Comparison of ENCODE assay signal across 31 mouse cellular contexts in the genomic region with DNA sequence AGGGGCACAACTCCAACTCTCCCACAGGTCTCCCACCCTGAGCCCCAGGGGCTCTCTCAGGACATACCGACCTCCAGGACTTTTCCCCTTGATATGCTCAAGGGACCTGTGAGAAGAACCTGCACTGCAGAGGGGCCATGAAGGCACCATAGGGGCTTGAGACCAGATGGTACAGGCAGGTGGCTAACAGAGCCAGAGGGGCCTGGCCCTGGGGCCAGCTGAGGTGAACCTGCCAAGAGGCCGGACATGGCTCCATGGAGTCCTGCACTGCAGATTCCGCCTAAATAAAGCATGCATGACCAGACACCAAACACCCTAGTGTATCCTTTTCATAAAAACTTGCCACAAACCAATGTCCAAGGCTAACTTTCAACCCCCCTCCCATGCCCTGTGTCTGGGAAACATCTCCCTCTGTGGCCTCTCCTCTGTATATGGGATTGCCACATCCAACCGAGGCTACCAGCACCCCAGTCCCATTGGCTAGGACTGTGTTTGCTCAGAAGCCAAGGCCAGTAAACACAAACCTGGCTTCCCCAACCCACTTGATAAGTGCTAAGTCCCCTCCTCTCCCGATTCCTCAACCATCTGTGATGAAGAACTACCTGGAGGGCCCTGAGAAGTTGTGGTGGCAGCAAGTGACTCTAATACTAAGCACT. TPM values are rescaled to one million over a fixed set of nuclear protein-coding genes. Genes with fewer than 3 reads are reported as not detected.
DNase-seq lines count a peak whose midpoint lies in the region; ATAC-seq and TF ChIP-seq lines count a peak whose summit lies in the region.
"Had no signal": no experiment of that assay in that cellular context is flagged by ENCODE, and none has a peak within 500 bp of the region (broad histone marks: within the 10 kb centered on the region; RNA-seq: fewer than 3 reads in every experiment).

No protein-coding gene starts in this region.

- H3K27ac ChIP-seq in liver, adult 2 months (replicated peaks; ENCODE audit: insufficient read depth, low read depth, low read length), result no peak overlapping the region
- H3K27ac ChIP-seq in liver, embryonic 11.5 days (ENCODE audit: low read depth, low read length), result no peak overlapping the region; the same call in 1 of the 2 replicates
- H3K27ac ChIP-seq in liver, postnatal 0 days (ENCODE audit: low read depth), result no peak overlapping the region
- H3K27ac ChIP-seq: forebrain, embryonic 13.5 days; gastrocnemius, adult 2 months; hindbrain, embryonic 15.5 days; left cerebral cortex, adult 2 months; limb, embryonic 10.5 days; midbrain, embryonic 13.5 days had no signal

- no peak overlapping the region for H3K4me2 ChIP-seq in liver, embryonic 11.5 days
- H3K4me2 ChIP-seq in liver, postnatal 0 days (ENCODE audit: low read depth, low read length), result no peak overlapping the region
- H3K4me2 ChIP-seq: forebrain, embryonic 13.5 days; heart, embryonic 11.5 days; hindbrain, embryonic 15.5 days; midbrain, embryonic 13.5 days had no signal

- no peaks in the 10 kb centered on the region for H3K79me2 ChIP-seq in liver, adult 2 months (ENCODE audit: control insufficient read depth, insufficient read depth, low read length)

- no peaks in the 10 kb centered on the region for H3K27me3 ChIP-seq in liver, adult 2 months (ENCODE audit: control insufficient read depth, insufficient read depth, low read length)
- H3K27me3 ChIP-seq in liver, embryonic 11.5 days (replicated peaks; ENCODE audit: control insufficient read depth, insufficient read depth, low read length), result no peaks in the 10 kb centered on the region
- H3K27me3 ChIP-seq in liver, postnatal 0 days (ENCODE audit: insufficient read depth, low read length), result no peaks in the 10 kb centered on the region
- H3K27me3 ChIP-seq: CH12.LX; forebrain, embryonic 13.5 days; hindbrain, embryonic 15.5 days; midbrain, embryonic 13.5 days; Patski had no signal

- H3K36me3 ChIP-seq in liver, adult 2 months (ENCODE audit: control insufficient read depth, insufficient read depth, low read length), result peaks cover 2% of the 10 kb centered on the region; the same call in 1 of the 2 replicates
- no peaks in the 10 kb centered on the region for H3K36me3 ChIP-seq in liver, embryonic 11.5 days (ENCODE audit: control insufficient read depth, insufficient read depth, low read length)
- H3K36me3 ChIP-seq in liver, postnatal 0 days (replicated peaks; ENCODE audit: insufficient read depth, low read length), result 0 out of 2 replicates have a peak, but pooled peaks cover 2% of the 10 kb centered on the region
- H3K36me3 ChIP-seq: hindbrain, embryonic 15.5 days had no signal

- WGBS in liver, adult 2 months, result 58% methylated on average over 5 of the region's 5 CpGs
- WGBS in liver, embryonic 11.5 days, result 77% methylated on average over 5 of the region's 5 CpGs
- WGBS in liver, postnatal 0 days (ENCODE audit: insufficient replicate concordance), result 74% methylated on average over 5 of the region's 5 CpGs

- no peak overlapping the region for H3K9ac ChIP-seq in liver, adult 2 months (ENCODE audit: low read depth, low read length)
- H3K9ac ChIP-seq in liver, embryonic 11.5 days (ENCODE audit: low read depth, low read length), result no peak overlapping the region
- H3K9ac ChIP-seq in liver, postnatal 0 days (replicated peaks), result no peak overlapping the region
- H3K9ac ChIP-seq: forebrain, embryonic 13.5 days; hindbrain, embryonic 15.5 days; midbrain, embryonic 13.5 days had no signal

- TF ChIP-seq EP300 in liver, postnatal 0 days (IDR thresholded peaks at IDR 0.05; ENCODE audit: low read depth), result no peak

- TF ChIP-seq CTCF in liver, adult 2 months (IDR thresholded peaks at IDR 0.05; ENCODE audit: low read depth, low read length), result no peak
- no peak for TF ChIP-seq CTCF in liver, postnatal 0 days (IDR thresholded peaks at IDR 0.05; ENCODE audit: low read depth)

- no peak overlapping the region for H3K4me3 ChIP-seq in liver, adult 2 months (ENCODE audit: insufficient read depth, low read depth, low read length)
- H3K4me3 ChIP-seq in liver, embryonic 11.5 days (ENCODE audit: low read depth, low read length), result no peak overlapping the region
- H3K4me3 ChIP-seq in liver, postnatal 0 days (ENCODE audit: low read depth, low read length), result no peak overlapping the region
- H3K4me3 ChIP-seq: forebrain, embryonic 13.5 days; gastrocnemius, adult 2 months; hindbrain, embryonic 15.5 days; left cerebral cortex, adult 2 months; limb, embryonic 10.5 days; midbrain, embryonic 13.5 days had no signal

- no peaks in the 10 kb centered on the region for H3K9me3 ChIP-seq in liver, embryonic 11.5 days (ENCODE audit: control insufficient read depth, low read length)
- no peaks in the 10 kb centered on the region for H3K9me3 ChIP-seq in liver, postnatal 0 days (ENCODE audit: low read length)
- H3K9me3 ChIP-seq: forebrain, embryonic 13.5 days; G1E; hindbrain, embryonic 15.5 days; limb, embryonic 10.5 days; midbrain, embryonic 13.5 days had no signal

- peak; percentile 61; the same call in 1 of the 2 replicates for ATAC-seq in liver, embryonic 11.5 days (replicated peaks; ENCODE audit: low FRiP score)
- ATAC-seq in liver, postnatal 0 days, result peak; percentile 91
- ATAC-seq: forebrain, embryonic 13.5 days; midbrain, embryonic 13.5 days; Patski had no signal

- DNase-seq in liver, adult 2 months (ENCODE audit: extremely low read depth, low read depth, low spot score), result peak; percentile 61
- DNase-seq in liver, result no peak
- DNase-seq in cerebellum, adult 9-10 months, result peak; percentile 91
- DNase-seq in liver, embryonic 11.5 days (ENCODE audit: low spot score), result no peak
- no peak for DNase-seq in liver, postnatal 0 days
- no peak for DNase-seq in urinary bladder, postnatal 36 days (ENCODE audit: low spot score in 2 of 2)
- DNase-seq in lung, postnatal 4 days, result no peak
- no peak for DNase-seq in layer of hippocampus, postnatal 36 days
- DNase-seq: adrenal gland, adult 8-10 months; gastrocnemius, adult 2 months; kidney, adult 9 months; kidney, postnatal 25 days; lung, adult 18-20 months; lung, postnatal 14 days; right cerebral cortex, postnatal 14 days had no signal

- no peak for TF ChIP-seq POLR2A in liver, adult 2 months (IDR thresholded peaks at IDR 0.05; ENCODE audit: extremely low read depth, insufficient read depth, low read length)

- no peaks in the 10 kb centered on the region for H3K4me1 ChIP-seq in liver, adult 2 months (ENCODE audit: control insufficient read depth, insufficient read depth, low read length)
- H3K4me1 ChIP-seq in liver, embryonic 11.5 days (replicated peaks; ENCODE audit: control insufficient read depth, insufficient read depth, low read length), result no peaks in the 10 kb centered on the region; the same call in 1 of the 2 replicates
- H3K4me1 ChIP-seq in liver, postnatal 0 days (ENCODE audit: insufficient read depth), result peaks cover 5% of the 10 kb centered on the region; the same call in 1 of the 2 replicates
- H3K4me1 ChIP-seq: hindbrain, embryonic 15.5 days; midbrain, embryonic 13.5 days had no signal

RNA-seq across cellular contexts. Expression of gene Lrcol1, which starts 50.6 kb away (rescaled TPM):
- total RNA-seq in liver, adult 2 months (2014; rRNA removed), result not detected in 2 replicates
- polyA plus RNA-seq in liver, adult 2 months (2012; rRNA removed), result not detected in 2 replicates
- polyA plus RNA-seq in liver, embryonic 11.5 days (2014; fragmentation: Nextera tagmentation; extraction: Ambion mirVana), result not detected in 2 replicates
- not detected in 2 replicates for polyA plus RNA-seq in liver, postnatal 0 days (2015; fragmentation: Nextera tagmentation; extraction: Ambion mirVana)
- not detected for total RNA-seq in layer of hippocampus, postnatal 36 days (2021)
- total RNA-seq: adrenal gland, adult 8-10 months; CH12.LX; G1E; gastrocnemius, adult 2 months; hematopoietic stem cell, adult 5-6 weeks; left cerebral cortex, adult 2 months; megakaryocyte, adult 5-6 weeks had no signal
- polyA plus RNA-seq: embryonic facial prominence, embryonic 14.5 days; forebrain, embryonic 13.5 days; frontal cortex, adult 2 months; G1E; heart, embryonic 11.5 days; heart, postnatal 0 days; hindbrain, embryonic 15.5 days; intestine, embryonic 14.5 days; limb, embryonic 10.5 days; midbrain, embryonic 13.5 days; neural tube, embryonic 11.5 days; Patski had no signal

RNA-seq across cellular contexts. Expression of gene P2rx2, which starts 52.1 kb away (rescaled TPM):
- not detected in 2 replicates for total RNA-seq in liver, adult 2 months (2014; rRNA removed)
- 0.07 TPM in 1 of 2 replicates, not detected in the other for polyA plus RNA-seq in liver, adult 2 months (2012; rRNA removed)
- 0.14 and 0.29 TPM in 2 replicates for polyA plus RNA-seq in liver, embryonic 11.5 days (2014; fragmentation: Nextera tagmentation; extraction: Ambion mirVana)
- polyA plus RNA-seq in liver, postnatal 0 days (2015; fragmentation: Nextera tagmentation; extraction: Ambion mirVana), result 0.07 and 0.09 TPM in 2 replicates
- under 1 TPM in 1 of 2 experiments, not detected in 1; 0.27 TPM for total RNA-seq in layer of hippocampus, postnatal 36 days (2021)
- total RNA-seq: CH12.LX; G1E; gastrocnemius, adult 2 months had no signal
- polyA plus RNA-seq: G1E; heart, postnatal 0 days had no signal

RNA-seq across cellular contexts. Expression of gene Fbrsl1, which starts 53.2 kb away (rescaled TPM):
- total RNA-seq in liver, adult 2 months (2014; rRNA removed), result 4.9 and 7.2 TPM in 2 replicates
- 27.5 and 29.8 TPM in 2 replicates for polyA plus RNA-seq in liver, adult 2 months (2012; rRNA removed)
- polyA plus RNA-seq in liver, embryonic 11.5 days (2014; fragmentation: Nextera tagmentation; extraction: Ambion mirVana), result 12.9 and 13.8 TPM in 2 replicates
- 3.5 and 3.9 TPM in 2 replicates for polyA plus RNA-seq in liver, postnatal 0 days (2015; fragmentation: Nextera tagmentation; extraction: Ambion mirVana)
- total RNA-seq in layer of hippocampus, postnatal 36 days (2021), result 10 to 100 TPM; 78.1 to 89.6 TPM

Comparison
In these comparisons a context has a peak if more than half of its experiments do, and no peak if none do; other contexts are left out.
1. DNase-seq: peak in liver, adult 2 months (single experiment) and cerebellum, adult 9-10 months (single experiment); none in liver (single experiment), liver, embryonic 11.5 days (single experiment), liver, postnatal 0 days (single experiment), urinary bladder, postnatal 36 days (0 of 2), lung, postnatal 4 days (0 of 2) and layer of hippocampus, postnatal 36 days (0 of 2).